Mouse (Mus musculus): ENCODE results near the gene Larp4b. TPM values are rescaled to one million over a fixed set of nuclear protein-coding genes. Genes with fewer than 3 reads are reported as not detected.

Gene Larp4b
- 13.5 and 16.1 TPM in 2 replicates for polyA plus RNA-seq (2012; rRNA removed)

DNA sequence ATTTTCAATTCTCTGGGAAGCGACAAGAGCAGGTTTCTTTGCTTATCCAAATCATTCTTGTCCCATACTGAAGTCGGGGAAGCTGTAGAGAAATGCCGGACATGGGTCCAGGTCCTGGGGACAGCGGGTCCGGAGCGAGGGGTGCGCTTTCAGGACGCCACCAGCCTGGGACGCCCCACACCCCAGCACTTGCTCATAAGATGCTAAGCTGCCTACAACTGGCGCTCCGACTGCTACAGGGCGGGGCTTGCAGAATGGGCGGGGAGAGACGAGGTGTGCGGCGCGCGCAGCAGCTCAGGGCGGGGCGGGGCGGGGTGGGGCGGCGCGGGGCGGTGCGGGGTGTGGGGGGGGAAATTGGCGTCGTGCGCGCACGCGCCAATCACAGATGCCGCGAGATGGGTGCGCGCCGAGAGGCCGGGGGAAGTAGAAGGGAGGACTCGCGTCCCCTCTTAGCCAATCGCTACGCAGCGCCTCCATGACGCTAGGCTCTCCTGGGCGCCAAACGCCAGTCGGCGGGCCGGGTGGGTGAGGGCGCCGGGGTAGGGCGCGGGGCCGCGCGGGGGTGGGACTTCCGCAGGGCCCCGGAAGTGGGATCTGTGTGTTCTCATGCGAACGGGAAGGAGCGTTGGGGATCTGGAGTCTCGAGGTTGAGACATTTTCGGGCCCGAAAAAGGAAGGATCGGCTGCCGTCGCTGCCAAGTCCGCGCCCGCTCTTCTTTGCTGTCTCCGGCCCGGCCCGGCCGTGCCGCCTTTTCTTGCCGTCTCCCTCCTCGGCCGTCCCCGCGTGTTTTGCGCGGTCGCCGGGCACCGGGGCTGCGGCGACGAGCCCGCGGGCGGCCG is at the start of gene Larp4b:
Gene Larp4b, plus strand, starts transcription at position 566 of the 840 bp plus-strand sequence.

Other genes starting within 250 kb of the Larp4b start
- gene Wdr37, start 222.0 kb upstream of the Larp4b start, polyA plus RNA-seq (2012; rRNA removed), result 4.2 and 4.7 TPM in 2 replicates
- gene Idi1, start 208.4 kb upstream of the Larp4b start, polyA plus RNA-seq (2012; rRNA removed), result 57.2 and 60.3 TPM in 2 replicates
- gene Gm9745, start 145.7 kb upstream of the Larp4b start, polyA plus RNA-seq (2012; rRNA removed), result not detected in 2 replicates
- gene Idi2, start 141.0 kb upstream of the Larp4b start, polyA plus RNA-seq (2012; rRNA removed), result not detected in 2 replicates
- 12.7 and 13.1 TPM in 2 replicates for gene Gtpbp4, start 97.8 kb upstream of the Larp4b start, polyA plus RNA-seq (2012; rRNA removed)
- 1.1 TPM in 2 replicates for gene Dip2c, start 182.6 kb downstream of the Larp4b start, polyA plus RNA-seq (2012; rRNA removed)

Data from liver, embryonic 18 days (tissue).